Mouse (Mus musculus) forebrain, embryonic 12.5 days (tissue): ENCODE results near the gene Dcaf1. TPM values are rescaled to one million over a fixed set of nuclear protein-coding genes. Genes with fewer than 3 reads are reported as not detected.

Source experiments
- ATAC-seq: fragments of 200-750 bp; cut with Nextera tagmentation; 2 replicates; pipeline ENCODE4 v1.8.0; 2017; ENCODE audit warnings: moderate TSS enrichment; ENCODE audit not compliant: low FRiP score
- H3K27ac ChIP-seq: fragments of 300-500 bp; sonication (generic); 2 replicates; pipeline ENCODE4 v1.5.1; 2016; ENCODE audit warnings: mild to moderate bottlenecking
- H3K27me3 ChIP-seq: fragments of 300-500 bp; sonication (generic); 2 replicates; pipeline ENCODE4 v1.6.1; 2016; ENCODE audit warnings: mild to moderate bottlenecking
- H3K36me3 ChIP-seq: fragments of 300-500 bp; sonication (generic); replicated peaks from 2 replicates; pipeline ENCODE4 v1.6.1; 2016; ENCODE audit warnings: mild to moderate bottlenecking
- H3K4me1 ChIP-seq: fragments of 300-500 bp; sonication (generic); 2 replicates; pipeline ENCODE4 v1.6.1; 2016
- H3K4me2 ChIP-seq: fragments of 300-500 bp; sonication (generic); 2 replicates; pipeline ENCODE4 v1.6.1; 2016; ENCODE audit warnings: mild to moderate bottlenecking, moderate library complexity
- H3K4me3 ChIP-seq: fragments of 300-500 bp; sonication (generic); replicated peaks from 2 replicates; pipeline ENCODE4 v1.5.1; 2016; ENCODE audit warnings: mild to moderate bottlenecking
- H3K9ac ChIP-seq: fragments of 300-500 bp; sonication (generic); 2 replicates; pipeline ENCODE4 v1.6.1; 2016; ENCODE audit warnings: mild to moderate bottlenecking
- H3K9me3 ChIP-seq: fragments of 300-500 bp; sonication (generic); 2 replicates; pipeline ENCODE4 v1.6.1; 2016
- WGBS: fragments of 180-500 bp; shearing (Covaris S2); methylation state at CpG from one replicate; pipeline ENCODE4 v1.1.7; 2016; 5-methylcytosine and 5-hydroxymethylcytosine counted together
- polyA plus RNA-seq: library from polyadenylated mRNA; unstranded; fragments of >200 nt; fragmentation: Nextera tagmentation; extraction: Ambion mirVana; gene quantifications from 2 replicates; pipeline ENCODE4 v1.2.1, GENCODE M21; 2016

Gene Dcaf1
- polyA plus RNA-seq, 1 experiment from 2014 or later, result 28.6 TPM

DNA sequence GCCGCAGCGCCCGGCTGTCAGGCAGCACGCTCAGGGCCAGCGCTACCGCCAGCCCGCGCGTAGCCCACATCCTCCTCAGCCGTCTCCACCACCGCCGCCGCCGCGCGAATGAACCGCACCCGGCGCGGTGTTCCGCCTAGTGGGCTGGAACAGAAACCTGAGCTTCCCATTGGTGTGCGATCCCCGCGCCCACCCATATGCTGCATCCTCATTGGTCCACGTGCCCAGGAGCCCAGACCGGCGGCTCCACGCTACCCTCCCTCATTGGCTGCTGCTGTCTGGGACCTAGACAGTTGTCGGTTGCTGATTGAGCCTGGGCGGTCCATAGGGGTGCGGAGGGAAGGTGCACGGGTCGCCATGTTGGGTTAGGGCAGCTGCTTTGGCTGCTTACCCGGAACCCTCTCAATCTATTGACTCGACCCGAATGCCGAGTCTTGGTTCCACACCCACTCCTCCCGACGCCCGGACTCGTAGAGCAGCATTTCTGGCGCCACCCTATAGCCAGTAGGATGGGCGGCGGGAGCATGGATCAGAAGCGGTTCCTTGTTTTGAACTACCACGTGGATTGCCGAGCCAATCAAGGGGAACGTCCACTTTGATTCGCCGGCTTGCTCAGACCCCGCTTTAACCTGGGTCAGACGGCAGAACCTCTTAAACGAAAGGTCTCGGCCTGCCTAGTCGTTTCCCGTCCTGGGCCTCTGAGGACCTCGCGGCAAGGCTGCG, 70.3 kb downstream of the Dcaf1 start, which contains the start of gene Manf:
Gene Manf (minus strand): TSS at position 151 of the 723 bp plus-strand sequence.
- Histone ChIP-seq H3K4me2 (peak within 1 kb of the TSS; percentile 83), H3K36me3 (peaks cover 38% of the 10 kb centered on the region), H3K27me3 (no peaks in the 10 kb centered on the region), H3K9ac (peak within 1 kb of the TSS; percentile 94), H3K9me3 (no peaks in the 10 kb centered on the region), H3K4me1 (peaks cover 43% of the 10 kb centered on the region), H3K27ac (peak within 1 kb of the TSS; percentile 96), H3K4me3 (peak within 1 kb of the TSS; percentile 90)
- under 1% methylated on average over 59 of the region's 59 CpGs for WGBS
- ATAC-seq, result peak; percentile 98

DNA sequence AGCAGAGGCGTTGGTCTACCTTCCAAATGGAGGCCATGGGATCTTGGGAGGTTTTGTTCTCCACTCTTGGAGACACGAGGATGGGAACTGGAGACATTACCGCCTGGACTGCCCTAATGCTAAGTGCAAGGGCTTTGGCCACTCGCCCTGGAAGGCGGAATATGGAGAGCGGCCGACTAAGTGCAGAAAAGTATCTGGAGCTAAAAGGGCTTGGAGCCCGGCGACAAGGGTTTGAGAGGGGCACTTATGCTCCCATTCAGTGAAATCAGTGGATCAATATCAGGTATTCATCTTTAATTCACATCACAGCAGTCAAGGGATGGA, 70.8 kb downstream of the Dcaf1 start:
- Histone ChIP-seq H3K4me2 (peak overlapping the region; percentile 83), H3K27ac (peak overlapping the region; percentile 96), H3K9me3 (no peaks in the 10 kb centered on the region), H3K36me3 (peaks cover 37% of the 10 kb centered on the region), H3K9ac (peak overlapping the region; percentile 94), H3K4me1 (peaks cover 40% of the 10 kb centered on the region), H3K27me3 (no peaks in the 10 kb centered on the region), H3K4me3 (peak overlapping the region; percentile 90)
- ATAC-seq, result no peak
- WGBS, result 1% methylated on average over 9 of the region's 9 CpGs

DNA sequence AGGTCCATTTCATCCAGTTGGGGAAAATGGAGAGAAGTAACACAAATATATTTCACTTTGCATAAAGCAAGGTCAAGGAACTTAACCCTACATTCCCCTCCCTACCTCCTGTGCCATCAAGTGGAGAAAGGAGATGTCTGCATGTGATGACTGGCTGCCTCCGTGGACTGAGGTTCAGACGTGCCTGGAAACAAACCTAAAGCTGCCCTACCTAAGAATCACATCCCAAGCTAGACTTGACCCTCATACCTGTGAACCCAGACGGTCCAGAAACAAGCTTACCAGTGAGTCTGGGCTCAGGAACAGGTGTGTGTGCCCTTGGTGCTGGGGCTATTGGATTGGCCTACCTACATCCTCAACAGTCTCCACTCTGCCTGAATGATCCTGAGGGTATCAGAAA, 71.7 kb downstream of the Dcaf1 start:
- WGBS, result 72% methylated on average over 3 of the region's 3 CpGs
- H3K4me2 ChIP-seq, result peak overlapping the region; percentile 31
- H3K4me3 ChIP-seq, result no peak overlapping the region
- H3K27me3 ChIP-seq, result no peaks in the 10 kb centered on the region
- no peak overlapping the region for H3K27ac ChIP-seq
- no peak overlapping the region for H3K9ac ChIP-seq
- H3K9me3 ChIP-seq, result no peaks in the 10 kb centered on the region
- ATAC-seq, result no peak
- H3K4me1 ChIP-seq, result peaks cover 32% of the 10 kb centered on the region
- peaks cover 29% of the 10 kb centered on the region for H3K36me3 ChIP-seq

DNA sequence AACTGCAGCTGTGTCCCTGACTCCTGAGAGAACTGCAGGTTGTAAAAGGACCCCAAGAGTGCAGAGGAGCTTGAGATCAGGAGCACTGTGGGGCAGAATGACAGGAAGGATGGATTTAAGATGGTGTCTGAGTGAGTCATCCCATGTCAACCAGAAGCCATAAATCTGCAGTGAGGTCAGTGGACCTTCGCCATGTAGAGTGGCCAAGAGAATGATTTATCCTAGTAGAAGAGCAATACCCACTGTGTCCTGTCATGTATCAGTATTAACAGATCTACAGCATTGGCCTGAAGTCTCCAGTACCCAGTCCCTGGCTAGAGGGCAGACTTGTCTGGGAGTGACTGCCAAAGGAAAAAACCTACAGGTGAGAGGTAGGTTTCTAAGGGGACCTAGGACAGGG, 77.2 kb downstream of the Dcaf1 start:
- no peak overlapping the region for H3K27ac ChIP-seq
- no peaks in the 10 kb centered on the region for H3K27me3 ChIP-seq
- no peaks in the 10 kb centered on the region for H3K9me3 ChIP-seq
- no peaks in the 10 kb centered on the region for H3K4me1 ChIP-seq
- ATAC-seq, result no peak
- 81% methylated on average over 1 of the region's 1 CpGs for WGBS
- no peak overlapping the region for H3K4me3 ChIP-seq
- no peak overlapping the region for H3K9ac ChIP-seq
- no peak overlapping the region for H3K4me2 ChIP-seq
- peaks cover 11% of the 10 kb centered on the region; the same call in 1 of the 2 replicates for H3K36me3 ChIP-seq

DNA sequence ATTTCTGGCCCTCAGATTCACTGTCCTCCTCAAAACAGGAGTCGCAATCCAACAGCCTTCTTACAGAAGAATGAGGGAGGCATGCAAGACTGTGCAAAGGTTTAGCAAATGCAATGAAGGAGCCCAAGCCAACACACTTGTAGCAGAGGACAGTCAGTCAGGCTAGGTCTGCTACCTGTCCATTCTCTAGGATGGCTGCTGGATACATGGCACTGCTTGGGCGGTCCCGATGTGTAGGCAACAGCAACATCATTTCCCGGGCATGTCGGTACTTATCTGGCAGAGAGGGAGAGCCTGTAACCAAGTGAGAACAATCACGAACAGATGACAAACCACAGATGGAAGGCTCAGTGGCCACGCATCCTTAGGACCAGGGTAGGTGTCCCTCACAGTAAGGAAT, 79.9 kb downstream of the Dcaf1 start:
- Histone ChIP-seq H3K9ac (no peak overlapping the region), H3K27me3 (no peaks in the 10 kb centered on the region), H3K9me3 (no peaks in the 10 kb centered on the region), H3K4me2 (no peak overlapping the region), H3K4me1 (no peaks in the 10 kb centered on the region), H3K27ac (no peak overlapping the region), H3K4me3 (no peak overlapping the region), H3K36me3 (peaks cover 5% of the 10 kb centered on the region; the same call in 1 of the 2 replicates)
- no peak for ATAC-seq
- WGBS, result 91% methylated on average over 7 of the region's 7 CpGs

DNA sequence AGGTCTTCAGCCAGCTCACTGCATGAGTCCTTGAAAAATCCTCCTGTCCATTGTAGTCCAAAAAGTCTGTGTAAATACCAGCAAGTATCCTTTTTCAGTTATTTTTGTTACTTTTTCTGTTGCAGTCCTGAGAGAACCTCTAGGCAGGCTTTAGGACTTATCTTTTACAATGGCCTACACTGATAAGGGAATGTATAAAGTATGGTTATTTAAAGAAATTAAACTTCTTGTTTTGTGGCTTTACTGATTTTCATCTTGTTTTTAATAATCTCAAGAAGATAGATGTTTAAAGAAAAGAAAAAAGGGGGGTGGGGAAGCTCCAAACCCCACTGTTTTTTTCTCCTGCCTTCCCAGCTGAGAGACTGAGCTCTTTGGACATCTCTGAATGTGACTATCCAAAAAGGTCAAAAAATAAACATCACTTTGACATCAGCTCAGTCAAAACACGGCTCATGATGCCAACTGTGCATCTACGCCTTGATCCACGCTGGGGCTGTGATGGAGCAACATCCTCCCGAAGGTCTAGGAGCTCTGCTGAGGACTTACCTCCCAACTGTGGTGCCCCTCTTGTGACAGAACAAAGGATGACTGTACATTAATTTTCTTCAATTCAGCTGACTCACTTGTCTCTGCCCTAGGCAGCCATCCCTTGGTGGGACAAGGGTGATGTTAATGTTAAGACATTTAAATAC, 81.6 kb downstream of the Dcaf1 start:
- Histone ChIP-seq H3K9ac (no peak overlapping the region), H3K36me3 (peaks cover 13% of the 10 kb centered on the region; the same call in 1 of the 2 replicates), H3K27me3 (no peaks in the 10 kb centered on the region), H3K4me3 (no peak overlapping the region), H3K4me1 (no peaks in the 10 kb centered on the region), H3K27ac (no peak overlapping the region), H3K9me3 (no peaks in the 10 kb centered on the region), H3K4me2 (no peak overlapping the region)
- WGBS, result 77% methylated on average over 4 of the region's 4 CpGs
- no peak for ATAC-seq

DNA sequence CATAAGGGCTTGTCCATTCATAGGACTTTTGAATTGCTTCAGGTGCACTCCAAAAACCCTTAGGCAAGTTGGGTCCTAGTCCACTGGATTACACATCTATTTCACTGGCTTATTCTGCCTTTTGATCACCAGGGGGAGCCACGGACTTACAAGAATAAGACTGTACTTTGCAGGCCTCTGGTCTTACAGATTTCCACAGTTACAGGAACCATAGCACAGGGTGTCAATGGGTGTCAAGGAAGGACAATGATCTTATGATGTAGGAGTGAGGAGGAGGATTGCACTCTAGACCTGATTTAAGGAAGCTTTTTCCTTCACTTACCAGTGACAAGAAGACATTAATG, 82.1 kb downstream of the Dcaf1 start:
- Histone ChIP-seq H3K4me2 (no peak overlapping the region), H3K36me3 (peaks cover 13% of the 10 kb centered on the region; the same call in 1 of the 2 replicates), H3K4me3 (no peak overlapping the region), H3K9ac (no peak overlapping the region), H3K27ac (no peak overlapping the region), H3K9me3 (no peaks in the 10 kb centered on the region), H3K4me1 (no peaks in the 10 kb centered on the region), H3K27me3 (no peaks in the 10 kb centered on the region)
- WGBS, result 13% methylated on average over 1 of the region's 1 CpGs
- ATAC-seq, result no peak

DNA sequence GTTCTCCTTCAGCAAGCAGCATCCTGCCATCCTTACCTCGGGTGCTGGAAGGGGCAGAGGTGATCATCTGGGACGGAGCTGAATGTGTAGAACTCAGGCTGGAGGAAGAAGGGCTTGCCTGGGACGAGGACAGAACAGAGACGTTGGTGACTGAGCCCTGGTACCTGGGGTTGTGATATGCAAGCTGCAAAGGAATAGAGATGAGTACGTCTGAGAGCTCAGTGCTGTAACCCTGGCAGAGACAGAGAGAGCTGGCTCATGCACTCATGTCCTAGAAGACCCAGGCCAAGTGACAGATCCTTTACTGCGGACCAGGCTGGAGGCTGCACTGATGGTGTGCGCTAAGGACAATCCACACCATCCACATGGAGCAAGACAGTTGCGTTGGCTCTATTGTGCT, 84.9 kb downstream of the Dcaf1 start:
- Histone ChIP-seq H3K4me2 (no peak overlapping the region), H3K27me3 (no peaks in the 10 kb centered on the region), H3K27ac (no peak overlapping the region), H3K4me1 (no peaks in the 10 kb centered on the region), H3K4me3 (no peak overlapping the region), H3K36me3 (peaks cover 10% of the 10 kb centered on the region; the same call in 1 of the 2 replicates), H3K9ac (no peak overlapping the region), H3K9me3 (no peaks in the 10 kb centered on the region)
- WGBS, result 89% methylated on average over 8 of the region's 8 CpGs
- no peak for ATAC-seq

DNA sequence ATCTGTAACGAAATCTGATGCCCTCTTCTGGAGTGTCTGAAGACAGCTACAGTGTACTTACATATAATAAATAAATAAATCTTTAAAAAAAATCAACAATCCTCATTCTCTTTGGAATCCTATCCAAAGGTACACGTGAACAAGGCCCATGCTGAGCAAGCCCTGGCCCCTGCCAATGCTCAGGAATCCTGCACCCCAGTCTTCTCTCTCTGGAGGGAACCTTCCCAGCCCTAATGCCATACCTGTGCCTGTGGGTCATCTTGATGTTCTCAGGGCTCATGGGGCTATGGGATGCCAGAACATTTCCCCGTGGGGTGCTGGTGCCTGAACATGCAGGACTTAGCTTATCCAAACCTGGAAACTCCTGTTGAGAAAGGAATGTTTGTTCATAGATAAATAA, 86.5 kb downstream of the Dcaf1 start:
- H3K9ac ChIP-seq, result no peak overlapping the region
- H3K4me3 ChIP-seq, result no peak overlapping the region
- no peak for ATAC-seq
- H3K4me1 ChIP-seq, result no peaks in the 10 kb centered on the region
- peaks cover 10% of the 10 kb centered on the region; the same call in 1 of the 2 replicates for H3K36me3 ChIP-seq
- no peak overlapping the region for H3K4me2 ChIP-seq
- H3K9me3 ChIP-seq, result no peaks in the 10 kb centered on the region
- H3K27ac ChIP-seq, result no peak overlapping the region
- no peaks in the 10 kb centered on the region for H3K27me3 ChIP-seq
- WGBS, result 85% methylated on average over 3 of the region's 3 CpGs

DNA sequence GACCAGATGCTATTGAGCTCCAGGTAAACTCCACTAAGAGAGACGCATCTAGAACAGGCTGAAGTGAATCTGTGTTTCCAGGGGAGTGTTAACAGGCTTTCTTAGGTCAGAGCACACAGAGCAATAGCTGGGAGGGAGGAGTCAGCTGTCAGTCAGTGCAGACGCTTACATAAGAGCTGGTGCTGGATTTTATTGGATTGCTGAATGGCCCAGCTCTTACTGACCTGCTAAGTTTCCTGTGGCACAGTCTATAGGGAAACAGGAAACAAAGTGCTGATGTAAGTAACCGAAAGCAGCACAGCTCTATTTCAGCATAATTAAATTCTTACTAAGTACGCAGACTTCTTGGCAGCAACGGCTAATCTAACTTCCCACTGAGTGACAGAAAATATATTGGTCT, 87.0 kb downstream of the Dcaf1 start:
- H3K4me1 ChIP-seq, result no peaks in the 10 kb centered on the region
- H3K9me3 ChIP-seq, result no peaks in the 10 kb centered on the region
- no peak for ATAC-seq
- 0 out of 2 replicates have a peak overlapping the region, but pooled peaks have one; percentile 25 for H3K27ac ChIP-seq
- WGBS, result 60% methylated on average over 5 of the region's 5 CpGs
- no peaks in the 10 kb centered on the region for H3K27me3 ChIP-seq
- no peak overlapping the region for H3K4me3 ChIP-seq
- H3K36me3 ChIP-seq, result peaks cover 10% of the 10 kb centered on the region; the same call in 1 of the 2 replicates
- no peak overlapping the region for H3K4me2 ChIP-seq
- no peak overlapping the region for H3K9ac ChIP-seq

DNA sequence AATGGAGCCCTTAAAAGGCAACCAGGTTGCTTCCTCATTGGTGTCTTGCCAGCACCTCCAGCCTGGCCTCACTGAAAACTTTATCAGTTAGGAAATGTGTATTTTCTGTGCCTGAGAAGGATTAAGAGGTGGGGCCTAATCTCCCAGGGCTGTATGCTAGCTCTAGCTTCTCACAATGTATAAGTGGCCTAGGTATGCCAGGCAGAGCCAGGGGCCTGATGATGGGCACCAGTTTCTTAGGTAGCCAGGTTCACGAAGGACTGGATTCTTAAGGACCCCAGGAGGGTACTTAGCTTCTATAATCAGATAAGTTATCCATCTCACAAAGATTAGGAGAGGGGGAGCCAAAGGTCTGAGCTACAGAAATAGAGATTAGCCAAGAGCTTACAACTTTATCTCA, 90.0 kb downstream of the Dcaf1 start:
- ATAC-seq, result no peak
- Histone ChIP-seq H3K9ac (no peak overlapping the region), H3K4me1 (no peaks in the 10 kb centered on the region), H3K36me3 (peaks cover 7% of the 10 kb centered on the region; the same call in 1 of the 2 replicates), H3K27me3 (no peaks in the 10 kb centered on the region), H3K9me3 (no peaks in the 10 kb centered on the region), H3K4me3 (no peak overlapping the region), H3K4me2 (no peak overlapping the region), H3K27ac (no peak overlapping the region)
- 76% methylated on average over 1 of the region's 1 CpGs for WGBS

DNA sequence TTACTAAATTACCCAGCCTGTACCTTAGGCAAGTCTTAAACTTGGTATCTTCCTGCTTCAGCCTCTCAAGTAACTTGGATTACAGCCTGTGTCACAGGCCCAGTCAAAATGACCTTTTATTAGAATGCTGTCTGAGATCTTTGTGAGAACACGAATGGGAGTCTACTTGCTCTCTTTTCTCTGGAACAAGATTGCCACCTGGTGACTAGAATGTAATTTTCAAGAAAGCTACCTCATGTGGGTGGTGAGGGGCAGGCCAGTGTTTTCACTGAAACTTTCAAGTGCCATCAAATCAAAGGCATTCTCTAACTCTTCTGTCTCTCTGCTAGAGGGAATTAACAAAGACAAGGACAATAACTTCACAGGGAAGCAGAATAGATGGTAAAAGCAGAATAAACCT, 92.1 kb downstream of the Dcaf1 start:
- Histone ChIP-seq H3K9me3 (no peaks in the 10 kb centered on the region), H3K36me3 (no peaks in the 10 kb centered on the region; the same call in 1 of the 2 replicates), H3K27me3 (no peaks in the 10 kb centered on the region), H3K4me1 (no peaks in the 10 kb centered on the region), H3K4me3 (no peak overlapping the region), H3K4me2 (no peak overlapping the region), H3K9ac (no peak overlapping the region), H3K27ac (no peak overlapping the region)
- no peak for ATAC-seq
- 28% methylated on average over 1 of the region's 1 CpGs for WGBS

DNA sequence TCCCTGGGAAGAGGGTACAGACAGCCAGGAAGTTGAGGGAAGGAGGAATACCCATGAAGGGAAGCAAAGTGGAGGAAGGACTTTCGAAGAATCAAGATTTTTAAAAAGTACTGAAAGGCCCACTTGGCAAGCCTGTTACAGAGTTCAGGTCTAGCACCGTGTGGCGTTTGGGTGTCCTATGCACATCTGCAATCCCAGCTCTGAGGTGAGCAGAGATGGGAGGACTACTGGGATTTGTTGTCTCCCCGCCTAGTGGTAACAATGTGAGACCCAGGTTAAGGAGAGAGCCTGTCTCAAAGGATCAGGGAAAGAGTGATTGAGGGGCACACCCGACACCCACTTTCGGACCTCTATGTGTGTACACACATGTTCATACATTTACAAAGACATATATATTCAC, 93.2 kb downstream of the Dcaf1 start:
- no peaks in the 10 kb centered on the region for H3K9me3 ChIP-seq
- H3K36me3 ChIP-seq, result no peaks in the 10 kb centered on the region; the same call in 1 of the 2 replicates
- WGBS, result 83% methylated on average over 6 of the region's 6 CpGs
- no peak overlapping the region for H3K9ac ChIP-seq
- H3K4me2 ChIP-seq, result no peak overlapping the region
- no peak overlapping the region for H3K4me3 ChIP-seq
- H3K4me1 ChIP-seq, result no peaks in the 10 kb centered on the region
- no peak for ATAC-seq
- no peaks in the 10 kb centered on the region for H3K27me3 ChIP-seq
- no peak overlapping the region for H3K27ac ChIP-seq
